Mouse (Mus musculus): ENCODE results near the gene Zc3h10. TPM values are rescaled to one million over a fixed set of nuclear protein-coding genes. Genes with fewer than 3 reads are reported as not detected.
A peak's percentile ranks its signal among the peaks of the same experiment; 100 is the strongest.

Gene Zc3h10
- polyA plus RNA-seq, 1 experiment: 12.9 TPM

DNA sequence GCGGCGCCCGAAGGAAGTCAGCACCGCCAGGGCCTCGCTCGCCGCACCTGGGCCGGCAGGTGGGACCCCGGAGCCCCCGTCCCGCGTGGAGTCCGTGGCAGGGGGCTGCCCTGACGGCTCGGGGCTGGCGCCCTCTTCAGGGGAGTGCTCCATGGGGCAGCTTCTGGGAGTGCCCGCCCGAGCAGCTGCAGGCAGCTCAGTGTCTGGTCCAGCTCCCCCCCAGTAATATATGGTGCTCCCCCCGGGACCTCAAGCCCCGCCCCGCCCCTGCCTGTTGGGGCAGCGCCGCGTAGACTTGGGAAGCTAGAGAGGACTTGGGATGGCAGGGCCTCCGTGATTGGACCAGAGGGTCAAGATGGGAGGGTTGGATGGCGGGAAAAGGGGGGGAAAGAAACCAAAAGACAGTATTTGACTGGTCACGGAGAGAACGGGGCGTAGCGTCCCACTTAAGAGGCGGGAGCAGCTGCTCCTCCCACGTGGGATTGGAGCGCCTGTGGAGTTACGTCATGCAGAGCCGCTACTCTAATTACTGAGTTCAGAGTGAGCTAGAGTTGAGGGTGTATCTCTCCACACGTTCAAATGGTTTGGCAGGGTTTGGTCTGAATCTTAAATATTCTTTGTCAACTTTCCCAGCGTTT lies 21.8 kb downstream of the Zc3h10 start, which contains the start of gene Esyt1:
Gene Esyt1, minus strand, starts transcription at position 201 of the 638 bp plus-strand sequence.
- Histone ChIP-seq H3K4me1 (ENCODE audit: control insufficient read depth, insufficient read depth, low read length) (no peaks in the 10 kb centered on the region; the same call in 1 of the 2 replicates), H3K4me3 (ENCODE audit: insufficient read depth, low read length) (peak within 1 kb of the TSS; percentile 61), H3K27ac (ENCODE audit: insufficient read depth, low read length) (0 out of 2 replicates have a peak within 1 kb of the TSS, but pooled peaks have one; percentile 3)
- TF ChIP-seq POLR2A (IDR thresholded peaks at IDR 0.05; ENCODE audit: extremely low read depth, insufficient read depth, low read length): peak; percentile 32; the same call in 1 of the 2 replicates
- TF ChIP-seq CTCF (IDR thresholded peaks at IDR 0.05; ENCODE audit: extremely low read depth, insufficient read depth, low read length): no peak

- H3K27ac ChIP-seq (ENCODE audit: insufficient read depth, low read length): 0 out of 2 replicates have a peak overlapping the region, but pooled peaks have one; percentile 3
- peak overlapping the region; percentile 61 for H3K4me3 ChIP-seq (ENCODE audit: insufficient read depth, low read length)
- TF ChIP-seq POLR2A (IDR thresholded peaks at IDR 0.05; ENCODE audit: extremely low read depth, insufficient read depth, low read length) (no peak), CTCF (IDR thresholded peaks at IDR 0.05; ENCODE audit: extremely low read depth, insufficient read depth, low read length) (no peak)
Observed at GRCm38 (mm10) chr10:128524732-128525662, 22.6 kb downstream of the Zc3h10 start.

DNA sequence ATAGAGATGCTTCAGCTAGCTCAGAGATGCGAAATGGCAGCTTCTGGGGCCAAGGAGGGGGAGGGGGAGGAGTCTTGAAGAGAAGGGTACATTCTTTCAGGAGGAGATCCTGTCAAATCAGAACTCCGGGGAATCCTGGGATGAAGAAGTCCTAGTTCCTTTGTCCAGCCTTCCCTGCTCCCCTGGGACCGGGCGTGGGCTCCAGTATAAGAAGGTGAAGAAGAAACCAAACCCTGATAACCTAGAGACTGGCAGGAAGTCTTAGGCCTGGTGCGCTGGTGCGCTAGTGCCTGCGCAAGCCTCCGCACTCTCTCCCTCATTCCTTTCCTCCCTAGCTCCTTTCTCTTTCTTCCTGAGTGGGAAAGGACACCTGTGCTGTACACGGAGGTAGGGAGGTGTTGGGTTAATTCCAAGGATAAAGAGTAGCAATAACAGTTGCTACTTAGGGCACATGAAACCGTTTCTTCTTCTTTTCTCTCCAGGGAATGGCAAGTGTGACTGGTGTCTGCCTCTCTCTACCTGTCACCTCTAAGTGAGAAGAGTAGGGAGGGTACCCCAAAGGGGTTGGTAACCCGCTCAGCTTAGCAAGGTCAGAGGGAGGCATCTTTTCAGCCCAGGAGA lies 23.4 kb downstream of the Zc3h10 start:
- H3K27ac ChIP-seq (ENCODE audit: insufficient read depth, low read length): no peak overlapping the region
- TF ChIP-seq CTCF (IDR thresholded peaks at IDR 0.05; ENCODE audit: extremely low read depth, insufficient read depth, low read length) (no peak), POLR2A (IDR thresholded peaks at IDR 0.05; ENCODE audit: extremely low read depth, insufficient read depth, low read length) (no peak)
- H3K4me1 ChIP-seq (ENCODE audit: control insufficient read depth, insufficient read depth, low read length): no peaks in the 10 kb centered on the region; the same call in 1 of the 2 replicates
- peak overlapping the region; percentile 61 for H3K4me3 ChIP-seq (ENCODE audit: insufficient read depth, low read length)

More at GRCm38 (mm10) chr10:128524732-128525662, 22.6 kb downstream of the Zc3h10 start:
- no peaks in the 10 kb centered on the region; the same call in 1 of the 2 replicates for H3K4me1 ChIP-seq (ENCODE audit: control insufficient read depth, insufficient read depth, low read length)

GRCm38 (mm10) chr10:128522351-128522750 lies 25.2 kb downstream of the Zc3h10 start:
- H3K4me1 ChIP-seq (ENCODE audit: control insufficient read depth, insufficient read depth, low read length): no peaks in the 10 kb centered on the region; the same call in 1 of the 2 replicates
- no peak overlapping the region for H3K27ac ChIP-seq (ENCODE audit: insufficient read depth, low read length)
- no peak overlapping the region for H3K4me3 ChIP-seq (ENCODE audit: insufficient read depth, low read length)
- TF ChIP-seq POLR2A (IDR thresholded peaks at IDR 0.05; ENCODE audit: extremely low read depth, insufficient read depth, low read length) (no peak), CTCF (IDR thresholded peaks at IDR 0.05; ENCODE audit: extremely low read depth, insufficient read depth, low read length) (no peak)

DNA sequence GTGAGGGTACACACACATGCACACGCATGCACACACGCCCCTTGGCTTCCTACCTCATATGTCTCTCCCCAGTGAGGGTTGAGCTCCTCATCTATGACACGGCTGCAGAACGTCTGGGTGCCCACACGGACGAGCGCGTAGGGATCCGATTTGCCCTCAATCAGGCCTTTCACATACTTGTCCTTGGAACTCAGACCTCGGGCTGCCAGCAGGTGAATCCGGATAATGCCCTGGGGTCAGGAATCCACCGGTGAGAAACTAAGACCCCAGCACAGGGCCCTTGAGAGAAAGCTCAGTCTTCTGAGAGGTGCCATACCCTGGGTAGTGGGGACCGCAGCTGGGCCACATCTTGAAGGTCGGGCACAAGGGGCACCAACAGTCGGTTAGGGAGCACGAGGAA lies 27.0 kb downstream of the Zc3h10 start:
- Histone ChIP-seq H3K27ac (ENCODE audit: insufficient read depth, low read length) (no peak overlapping the region), H3K4me1 (ENCODE audit: control insufficient read depth, insufficient read depth, low read length) (no peaks in the 10 kb centered on the region), H3K4me3 (ENCODE audit: insufficient read depth, low read length) (no peak overlapping the region)
- TF ChIP-seq POLR2A (IDR thresholded peaks at IDR 0.05; ENCODE audit: extremely low read depth, insufficient read depth, low read length) (no peak), CTCF (IDR thresholded peaks at IDR 0.05; ENCODE audit: extremely low read depth, insufficient read depth, low read length) (no peak)

- no peak overlapping the region for H3K4me3 ChIP-seq (ENCODE audit: insufficient read depth, low read length)
- no peaks in the 10 kb centered on the region for H3K4me1 ChIP-seq (ENCODE audit: control insufficient read depth, insufficient read depth, low read length)
- H3K27ac ChIP-seq (ENCODE audit: insufficient read depth, low read length): no peak overlapping the region
- TF ChIP-seq POLR2A (IDR thresholded peaks at IDR 0.05; ENCODE audit: extremely low read depth, insufficient read depth, low read length) (no peak), CTCF (IDR thresholded peaks at IDR 0.05; ENCODE audit: extremely low read depth, insufficient read depth, low read length) (peak; percentile 67)
Observed at GRCm38 (mm10) chr10:128518833-128519232, 28.7 kb downstream of the Zc3h10 start.

DNA sequence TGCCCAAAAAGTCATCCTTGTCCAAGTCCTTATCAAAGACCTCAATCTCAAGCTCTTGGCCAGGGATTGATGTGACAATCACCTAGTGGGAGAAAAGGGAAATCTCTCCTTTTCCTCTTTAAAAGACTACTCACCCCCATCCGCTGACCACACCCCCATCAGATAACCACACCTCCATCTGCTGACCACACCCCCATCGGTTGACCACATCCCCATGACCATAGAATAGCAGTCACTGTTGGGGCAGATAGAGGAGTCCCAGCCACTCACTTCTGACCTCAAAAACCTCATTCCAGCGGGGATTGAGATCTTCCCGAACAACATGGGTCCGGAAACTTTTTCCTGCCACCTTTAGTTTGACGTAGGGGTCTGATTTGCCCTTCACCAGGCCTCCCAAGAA lies 30.9 kb downstream of the Zc3h10 start:
- Histone ChIP-seq H3K27ac (ENCODE audit: insufficient read depth, low read length) (no peak overlapping the region), H3K4me1 (ENCODE audit: control insufficient read depth, insufficient read depth, low read length) (no peaks in the 10 kb centered on the region), H3K4me3 (ENCODE audit: insufficient read depth, low read length) (no peak overlapping the region)
- TF ChIP-seq POLR2A (IDR thresholded peaks at IDR 0.05; ENCODE audit: extremely low read depth, insufficient read depth, low read length) (no peak), CTCF (IDR thresholded peaks at IDR 0.05; ENCODE audit: extremely low read depth, insufficient read depth, low read length) (no peak)

DNA sequence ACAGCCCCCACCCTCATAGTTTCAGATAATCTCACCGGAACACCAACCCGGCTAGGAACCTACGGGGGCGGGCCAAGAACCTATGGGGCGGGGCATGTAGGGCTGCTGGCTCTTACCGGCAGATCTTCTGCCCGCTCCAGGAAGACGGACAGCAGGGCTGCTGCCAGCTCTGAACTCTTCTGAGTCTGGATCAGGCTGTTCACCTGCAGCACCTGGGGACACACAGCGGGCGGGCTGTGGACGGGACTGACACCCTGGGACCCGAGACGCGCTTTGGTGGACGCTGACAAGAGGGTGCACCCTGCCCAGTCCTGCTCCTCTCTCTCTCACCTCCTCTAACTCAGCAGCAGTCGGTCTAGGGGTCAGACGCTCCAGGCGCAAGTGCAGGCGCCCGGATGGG lies 31.5 kb downstream of the Zc3h10 start:
- no peak for TF ChIP-seq CTCF (IDR thresholded peaks at IDR 0.05; ENCODE audit: extremely low read depth, insufficient read depth, low read length)
- no peak for TF ChIP-seq POLR2A (IDR thresholded peaks at IDR 0.05; ENCODE audit: extremely low read depth, insufficient read depth, low read length)
- H3K4me1 ChIP-seq (ENCODE audit: control insufficient read depth, insufficient read depth, low read length): no peaks in the 10 kb centered on the region
- H3K4me3 ChIP-seq (ENCODE audit: insufficient read depth, low read length): no peak overlapping the region
- H3K27ac ChIP-seq (ENCODE audit: insufficient read depth, low read length): no peak overlapping the region

- TF ChIP-seq CTCF (IDR thresholded peaks at IDR 0.05; ENCODE audit: extremely low read depth, insufficient read depth, low read length) (no peak), POLR2A (IDR thresholded peaks at IDR 0.05; ENCODE audit: extremely low read depth, insufficient read depth, low read length) (no peak)
- Histone ChIP-seq H3K4me3 (ENCODE audit: insufficient read depth, low read length) (no peak overlapping the region), H3K27ac (ENCODE audit: insufficient read depth, low read length) (no peak overlapping the region), H3K4me1 (ENCODE audit: control insufficient read depth, insufficient read depth, low read length) (no peaks in the 10 kb centered on the region)
Observed at GRCm38 (mm10) chr10:128515044-128515443, 32.5 kb downstream of the Zc3h10 start.

Data from cortical plate, adult 2 months (tissue).